Mouse (Mus musculus) NIH3T3 (cell line): ENCODE data around the gene Pym1.

ENCODE experiments used
- DNase-seq: peaks from one replicate; pipeline ENCODE4 v3.0.0-alpha.2; 2012; ENCODE audit warnings: low read depth

Pym1 gene

DNA sequence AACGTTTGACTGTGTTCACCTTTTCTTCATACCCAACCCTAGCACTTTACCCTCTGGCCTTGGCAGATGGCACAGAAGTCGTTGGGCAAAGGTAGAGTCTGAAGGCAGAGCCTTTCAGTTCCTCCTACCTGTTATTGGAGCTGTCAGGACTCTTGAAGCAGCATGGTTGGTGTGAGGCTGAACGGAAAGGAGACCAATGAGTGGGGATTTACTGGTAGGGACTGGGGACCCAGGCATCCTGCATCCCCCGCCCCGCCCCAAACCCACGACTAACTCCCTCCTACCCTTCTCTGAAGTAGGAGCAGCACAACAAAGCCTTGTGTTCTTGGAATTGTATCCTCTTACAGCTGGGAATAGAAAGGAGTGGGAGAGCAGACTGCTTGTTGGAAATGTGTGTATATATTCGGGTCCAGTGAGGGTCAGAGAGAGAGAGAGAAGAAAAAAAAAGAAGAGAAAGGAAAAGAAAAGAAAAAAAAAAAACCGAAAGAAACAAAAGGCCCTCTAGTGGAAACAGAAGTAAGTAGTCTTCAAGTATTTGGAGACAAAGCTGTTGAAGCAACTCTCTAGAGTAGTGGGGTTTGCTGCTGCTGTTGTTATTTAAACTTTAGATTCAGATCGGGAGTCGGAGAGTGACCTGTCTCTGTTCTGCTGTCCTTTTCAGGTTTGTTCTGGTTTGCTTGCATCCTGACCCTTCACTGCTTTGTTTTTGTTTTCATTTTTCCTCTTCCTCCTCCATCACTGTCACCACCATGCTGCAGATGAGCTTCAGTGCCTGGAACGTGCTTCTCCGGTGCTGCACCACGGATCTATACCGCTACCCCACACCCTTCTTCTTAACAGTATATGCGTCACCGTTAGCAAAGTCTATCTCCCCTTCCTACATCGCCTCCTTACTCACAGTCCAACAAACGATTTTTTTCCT lies 2.7 kb upstream of the Pym1 start, which contains the start of gene Dgka:
Gene Dgka (minus strand): TSS at position 176 of the 922 bp plus-strand sequence.
- DNase-seq, result peak; percentile 60

DNA sequence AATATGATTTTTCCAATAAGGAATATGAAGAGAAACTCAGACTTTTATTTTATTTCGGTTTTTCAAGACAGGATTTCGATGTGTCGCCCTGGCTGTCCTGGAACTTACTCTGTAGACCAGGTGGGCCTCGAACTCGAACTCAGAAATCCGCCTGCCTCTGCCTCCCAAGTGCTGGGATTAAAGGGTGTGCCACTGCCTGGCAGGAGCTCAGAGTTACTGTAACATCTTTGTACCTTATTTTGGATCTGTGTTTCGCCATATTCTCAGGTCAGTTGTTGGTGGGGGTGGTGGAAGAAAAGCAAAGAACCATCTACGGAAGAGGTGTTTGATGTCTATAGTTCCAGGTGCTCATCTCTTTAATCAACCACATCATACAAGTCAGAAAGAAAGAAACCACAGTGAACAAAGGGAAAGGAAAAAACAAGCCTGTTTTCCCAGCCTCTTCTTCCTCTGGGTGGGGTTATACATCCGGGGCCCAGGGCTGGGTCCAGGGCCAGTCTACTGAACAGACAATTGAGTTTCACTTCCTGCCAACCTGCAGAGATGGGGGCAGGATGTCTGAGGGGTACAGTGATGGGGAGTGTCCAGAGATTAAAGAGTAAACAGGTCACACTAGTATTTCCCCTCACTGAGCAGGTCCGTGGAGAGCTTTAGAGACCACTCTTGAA lies 1.6 kb upstream of the Pym1 start:
- DNase-seq, result no peak

DNA sequence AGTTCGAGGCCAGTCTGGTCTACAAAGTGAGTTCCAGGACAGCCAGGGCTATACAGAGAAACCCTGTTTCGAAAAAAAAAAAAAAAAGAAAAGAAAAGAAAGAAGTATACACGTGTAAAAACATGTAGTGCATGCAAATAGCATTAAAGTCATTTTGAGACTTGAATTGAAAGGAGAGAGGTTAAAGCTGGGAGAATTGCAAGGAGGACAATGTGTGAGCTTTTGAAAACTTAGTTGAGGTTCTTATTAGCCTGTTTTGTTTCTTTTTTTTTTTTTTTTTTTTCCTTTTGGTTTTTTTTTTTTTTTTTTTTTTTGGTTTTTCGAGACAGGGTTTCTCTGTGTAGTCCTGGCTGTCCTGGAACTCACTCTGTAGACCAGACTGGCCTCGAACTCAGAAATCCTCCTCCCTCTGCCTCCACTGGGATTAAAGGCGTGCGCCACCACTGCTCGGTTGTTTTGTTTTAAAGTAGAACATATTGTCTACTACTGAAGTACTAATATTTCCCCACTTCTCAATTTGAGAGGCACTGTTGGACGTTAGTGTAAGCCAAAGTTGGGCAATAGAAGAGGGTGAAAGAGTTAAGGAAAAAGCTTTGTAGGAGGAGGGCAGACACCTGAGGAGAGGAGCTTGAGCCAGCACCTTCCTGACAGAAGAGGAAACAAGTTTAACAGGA lies 580 bp upstream of the Pym1 start:
- no peak for DNase-seq

DNA sequence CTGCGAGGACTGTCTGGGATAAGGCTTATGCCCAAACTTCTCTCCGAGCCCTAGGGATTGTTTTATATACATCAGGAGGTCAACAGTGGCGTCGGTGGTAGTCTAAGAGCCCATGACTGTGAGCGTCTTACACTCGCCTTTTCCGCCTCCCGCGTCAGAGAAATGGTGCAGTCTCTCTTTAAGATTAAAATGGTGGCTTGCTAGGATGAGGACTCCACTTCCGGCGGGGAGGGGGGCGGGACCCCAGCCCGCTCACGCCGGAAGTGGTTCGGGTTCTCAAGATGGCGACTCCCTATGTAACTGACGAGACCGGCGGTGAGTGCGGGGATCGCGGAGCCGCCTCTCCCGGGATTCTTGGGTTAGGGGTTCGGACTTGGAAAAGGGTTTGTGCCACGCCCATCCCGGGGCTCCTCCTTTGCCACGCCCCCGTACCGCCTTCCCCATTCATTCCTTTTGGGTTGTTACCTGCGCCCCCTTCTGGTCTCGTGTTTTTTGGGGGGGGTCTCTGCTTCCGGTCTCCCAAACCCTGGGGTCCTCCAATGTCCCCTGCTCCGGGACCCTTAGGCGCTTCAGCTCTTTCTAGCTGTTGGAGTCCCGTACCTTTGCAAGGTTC lies 669 bp downstream of the Pym1 start:
- peak; percentile 96 for DNase-seq

DNA sequence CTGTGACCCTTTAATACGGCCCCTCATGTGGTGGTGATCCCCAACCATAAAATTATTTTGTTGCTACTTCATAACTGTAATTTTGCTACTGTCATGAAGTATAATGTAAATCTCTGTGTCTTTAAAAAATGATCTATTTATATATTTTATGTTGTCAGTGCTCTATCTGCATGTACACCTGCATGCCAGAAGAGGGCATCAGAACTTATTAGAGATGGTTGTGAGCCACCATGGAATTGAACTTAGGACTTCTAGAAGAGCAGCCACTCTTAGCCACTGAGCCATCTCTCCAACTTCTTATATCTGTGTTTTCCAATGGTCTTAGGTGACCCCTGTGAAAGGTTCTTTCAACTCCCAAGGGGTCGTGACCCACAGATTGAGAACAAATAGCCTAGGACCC lies 25.2 kb downstream of the Pym1 start:
- DNase-seq, result peak; percentile 43

DNA sequence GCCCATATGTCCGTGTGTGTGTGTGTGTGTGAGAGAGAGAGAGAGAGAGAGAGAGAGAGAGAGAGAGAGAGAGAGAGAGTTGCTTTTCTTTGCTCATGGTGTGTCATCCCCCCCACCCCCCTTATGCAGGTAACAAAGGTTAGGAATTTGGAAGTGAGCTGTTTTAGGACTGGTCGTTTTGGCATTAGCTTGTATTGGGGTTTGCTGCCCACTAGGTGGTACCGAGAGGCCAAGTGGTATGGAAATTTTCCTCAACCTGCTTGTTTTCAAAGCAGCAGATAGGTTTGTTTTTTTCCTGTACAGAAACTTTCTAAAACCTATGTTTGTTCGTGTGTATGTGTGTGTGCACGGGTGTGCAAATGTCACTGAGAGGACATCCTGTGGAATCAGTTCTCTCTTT lies 26.0 kb downstream of the Pym1 start:
- peak; percentile 73 for DNase-seq

DNA sequence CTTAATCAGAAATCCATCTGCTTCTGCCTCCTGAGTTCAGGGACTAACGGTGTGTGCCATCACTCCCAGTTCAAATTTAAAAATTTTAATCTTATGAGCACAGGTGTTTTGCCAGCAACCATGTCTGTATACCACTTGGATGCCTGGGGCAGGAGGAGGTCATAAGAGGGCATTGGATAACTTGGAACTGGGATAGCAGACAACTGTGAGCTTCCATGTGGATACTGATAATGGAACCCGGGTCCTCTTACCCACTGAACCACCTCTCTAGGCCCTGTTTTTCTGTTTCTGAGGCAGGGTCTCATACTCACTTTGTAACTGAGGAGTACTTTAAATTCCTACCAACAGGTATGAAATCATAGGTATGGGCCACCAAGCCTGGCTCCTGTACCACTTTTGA lies 30.8 kb downstream of the Pym1 start:
- DNase-seq, result no peak

DNA sequence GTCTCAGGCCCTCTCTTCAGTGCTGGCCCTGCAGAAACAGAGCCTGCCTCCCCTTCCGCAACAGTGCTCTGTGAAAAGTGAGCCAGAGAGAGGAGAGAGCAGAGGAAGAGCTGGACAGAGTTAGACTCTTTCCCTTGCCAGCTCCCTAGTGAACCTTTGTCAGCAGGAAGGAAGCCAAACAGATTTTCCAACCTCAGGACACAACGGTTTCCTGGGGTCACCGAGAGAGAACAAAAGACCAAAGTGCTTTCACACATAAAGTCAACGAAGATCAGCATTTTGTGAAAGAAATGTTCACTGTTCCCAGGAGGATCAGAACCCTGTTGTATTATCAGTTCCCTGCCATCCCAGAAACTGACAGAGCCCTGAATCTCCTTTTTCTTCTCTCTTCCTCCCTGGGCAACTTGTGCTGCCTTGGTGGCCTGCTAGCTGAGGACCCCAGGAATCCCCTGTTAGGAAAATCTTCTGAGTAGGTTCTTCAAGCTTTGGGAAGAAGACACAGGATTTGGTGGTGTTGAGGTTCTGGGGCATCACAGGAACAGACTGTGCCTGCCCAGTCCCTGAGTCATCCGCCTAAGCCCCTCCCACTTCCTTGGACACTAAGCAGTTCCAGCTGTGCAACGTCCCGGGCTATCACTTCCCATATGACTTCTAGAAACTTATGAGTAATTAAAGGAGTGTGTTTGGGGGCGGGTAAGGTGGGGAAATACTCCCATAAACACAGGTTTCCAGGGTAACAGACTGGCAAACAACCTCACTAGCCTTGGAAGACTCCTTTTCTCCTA lies 31.5 kb downstream of the Pym1 start:
- peak; percentile 99 for DNase-seq

DNA sequence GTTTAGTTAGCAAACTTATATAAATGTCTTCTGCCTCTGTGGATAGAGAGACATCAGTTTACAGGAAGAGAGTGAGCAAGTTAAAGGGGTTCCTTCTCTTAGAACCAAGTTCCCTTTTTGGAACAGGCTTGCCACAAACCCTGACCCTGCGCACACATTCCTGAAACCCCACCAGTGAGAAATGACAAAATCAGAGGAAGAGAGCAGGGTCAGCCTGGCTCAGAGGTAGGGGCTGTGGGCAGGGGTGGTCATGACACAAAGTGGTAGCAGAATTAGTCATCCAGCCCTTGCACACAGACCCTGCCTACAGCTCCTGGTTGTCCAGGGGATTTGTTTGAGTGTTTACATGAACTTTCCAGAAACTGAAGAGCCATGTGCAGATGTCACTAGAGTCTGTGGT lies 32.5 kb downstream of the Pym1 start:
- peak; percentile 52 for DNase-seq

DNA sequence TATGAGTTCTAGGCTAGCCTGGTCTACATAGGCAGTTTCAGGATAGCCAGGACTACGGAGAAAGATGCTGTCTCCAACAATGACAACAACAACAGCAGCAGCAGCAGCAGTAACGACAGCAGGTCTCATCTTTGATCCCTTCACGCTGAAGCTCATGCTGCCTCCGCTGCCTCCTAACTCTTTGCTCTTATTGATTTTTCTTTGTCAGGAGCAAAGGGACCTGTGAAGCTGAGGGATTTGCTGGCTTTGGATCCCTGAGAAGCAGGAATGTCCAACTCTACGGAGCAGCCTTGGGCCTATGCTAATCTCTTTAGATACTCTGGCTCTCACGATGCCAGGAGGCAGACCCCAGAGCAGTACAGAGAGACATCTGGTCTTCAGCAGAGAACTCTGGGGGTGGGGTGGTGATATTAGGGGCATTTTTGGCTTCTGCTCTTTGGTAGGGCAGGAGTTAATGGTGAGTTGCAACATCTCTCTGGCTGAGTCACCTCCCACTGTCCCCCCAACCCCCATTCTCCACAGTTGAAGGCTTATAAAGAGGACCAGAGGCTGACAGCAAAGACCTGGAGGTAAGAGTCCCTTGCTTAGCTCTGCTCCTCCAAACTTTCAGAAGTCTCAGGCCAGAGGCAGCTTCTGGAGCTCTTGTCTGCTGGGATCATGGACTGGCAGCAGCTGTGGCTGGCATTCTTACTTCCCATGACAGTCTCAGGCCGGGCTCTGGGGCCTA lies 42.9 kb downstream of the Pym1 start, which contains the start of gene Mmp19:
Gene Mmp19 (plus strand): TSS at position 513 of the 727 bp plus-strand sequence.
- peak; percentile 86 for DNase-seq

DNA sequence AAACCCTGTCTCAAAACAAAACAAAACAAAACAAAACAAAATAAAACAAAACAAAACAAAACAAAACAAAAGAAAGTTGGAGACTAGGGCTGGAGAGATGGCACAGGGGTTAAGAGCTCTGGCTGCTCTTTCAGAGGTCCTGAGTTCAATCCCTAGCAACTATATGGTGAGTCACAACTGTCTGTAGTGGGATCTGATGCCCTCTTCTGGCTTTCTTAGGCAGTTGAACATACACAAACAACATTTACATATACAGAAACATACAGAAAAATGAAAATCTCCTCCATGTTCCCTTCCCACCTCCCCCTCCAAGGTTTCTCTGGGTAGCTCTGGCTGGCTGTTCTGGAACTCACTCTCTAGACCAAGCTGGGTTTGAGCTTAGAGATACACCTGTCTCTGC lies 44.4 kb downstream of the Pym1 start:
- peak; percentile 52 for DNase-seq

DNA sequence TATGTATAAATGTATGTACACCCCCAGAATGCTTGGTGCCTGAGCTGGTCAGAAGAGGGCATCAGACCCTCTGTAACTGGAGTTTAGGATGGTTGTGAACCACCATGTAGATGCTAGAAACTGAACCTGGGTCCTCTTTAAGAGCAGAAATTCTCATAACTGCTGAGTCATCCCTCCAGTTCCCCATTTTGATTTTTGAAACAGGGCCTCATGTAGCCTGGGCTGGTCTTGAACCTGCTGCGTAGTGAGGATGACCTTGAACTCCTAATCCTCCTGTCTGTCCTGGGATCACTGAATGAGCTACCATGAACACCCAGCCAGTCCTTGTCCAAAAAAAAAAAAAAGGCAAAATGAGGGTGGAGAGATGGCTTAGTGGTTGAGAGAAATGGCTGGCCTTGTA lies 45.6 kb downstream of the Pym1 start:
- DNase-seq, result no peak

DNA sequence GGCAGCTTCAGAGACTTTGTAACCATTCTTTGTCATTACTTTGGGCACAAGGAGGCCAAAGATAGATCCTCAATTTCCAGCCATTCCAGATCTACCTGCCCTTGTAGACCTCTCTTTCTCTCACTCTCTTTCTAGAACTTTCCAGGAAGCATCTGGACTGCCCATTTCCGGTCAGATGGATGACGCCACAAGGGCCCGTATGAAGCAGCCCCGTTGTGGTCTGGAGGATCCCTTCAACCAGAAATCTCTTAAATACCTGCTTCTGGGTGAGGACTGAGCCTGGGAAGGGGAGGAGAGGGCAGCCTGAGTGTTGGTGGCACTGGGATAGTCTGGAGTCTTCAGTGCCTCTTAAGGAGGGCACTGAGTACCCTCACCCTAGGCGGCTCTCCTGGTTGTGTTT lies 46.7 kb downstream of the Pym1 start:
- DNase-seq, result no peak

DNA sequence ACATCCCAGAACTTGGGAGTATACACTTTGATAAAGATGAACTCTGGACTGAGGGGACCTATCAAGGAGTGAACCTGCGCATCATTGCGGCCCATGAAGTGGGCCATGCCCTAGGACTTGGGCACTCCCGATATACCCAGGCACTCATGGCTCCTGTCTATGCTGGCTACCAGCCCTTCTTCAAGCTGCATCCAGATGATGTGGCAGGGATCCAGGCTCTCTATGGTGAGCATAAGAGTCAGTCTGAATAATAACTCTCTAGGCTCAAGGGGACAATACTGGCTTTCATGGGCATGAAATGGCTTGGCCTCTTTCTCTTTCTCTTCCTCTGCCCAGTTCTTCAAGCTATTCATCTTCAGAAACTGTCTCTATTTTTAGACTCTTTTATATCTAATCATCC lies 47.9 kb downstream of the Pym1 start:
- peak; percentile 53 for DNase-seq

DNA sequence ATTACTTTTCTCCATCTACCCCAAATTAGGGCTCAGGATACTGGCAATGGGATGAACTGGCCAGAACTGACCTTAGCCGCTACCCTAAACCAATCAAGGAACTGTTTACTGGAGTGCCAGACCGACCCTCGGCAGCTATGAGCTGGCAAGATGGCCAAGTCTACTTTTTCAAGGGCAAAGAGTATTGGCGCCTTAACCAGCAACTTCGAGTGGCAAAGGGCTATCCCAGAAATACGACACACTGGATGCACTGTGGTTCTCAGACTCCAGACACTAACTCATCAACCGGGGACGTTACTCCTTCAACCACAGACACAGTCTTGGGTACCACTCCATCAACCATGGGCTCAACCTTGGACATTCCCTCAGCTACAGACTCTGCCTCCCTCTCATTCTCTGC lies 51.0 kb downstream of the Pym1 start:
- DNase-seq, result no peak

DNA sequence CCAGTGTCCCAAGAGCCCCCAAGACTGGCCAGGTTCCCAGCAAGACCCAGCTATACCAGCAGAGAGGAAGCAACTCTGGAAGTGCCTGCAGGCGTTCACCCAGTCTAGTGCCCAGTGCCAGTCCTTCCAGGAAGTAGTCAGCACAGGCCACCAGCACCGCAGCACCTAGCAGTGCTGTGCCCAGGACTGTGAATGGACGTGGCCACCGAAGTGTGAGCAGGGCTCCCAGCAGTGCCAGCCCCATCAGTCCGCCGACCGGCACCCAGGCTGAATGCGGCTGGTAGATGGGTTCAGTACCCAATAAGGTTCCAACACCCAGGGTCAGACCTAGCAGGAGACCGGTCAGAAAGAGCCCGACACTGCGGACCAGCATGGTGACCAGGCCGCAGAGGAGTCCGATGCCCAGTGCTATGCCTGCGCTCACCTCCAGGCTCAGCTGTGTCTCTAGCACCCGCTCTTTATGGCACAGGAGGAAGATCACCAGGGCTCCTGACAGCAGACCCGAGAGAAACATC lies 54.3 kb downstream of the Pym1 start:
- DNase-seq, result no peak

DNA sequence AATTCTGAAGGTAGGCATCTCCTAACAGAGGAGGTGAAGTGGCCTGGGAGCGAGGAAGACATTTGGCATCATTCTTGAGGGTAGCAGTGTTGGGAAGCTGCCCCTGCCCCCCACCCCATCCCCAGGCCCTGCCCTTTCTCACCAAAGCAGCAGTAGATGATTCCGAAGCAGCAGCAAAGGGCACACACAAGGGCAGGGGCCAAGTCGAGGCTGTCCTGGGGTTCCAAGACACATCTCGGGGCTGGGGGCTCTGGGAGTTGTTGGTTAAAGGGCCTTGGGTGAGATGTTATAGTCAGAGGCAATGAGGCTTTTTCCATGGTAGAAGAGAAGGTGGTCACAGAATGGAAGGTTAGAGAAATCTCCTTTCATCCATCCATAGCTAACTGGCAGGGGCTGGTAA lies 55.3 kb downstream of the Pym1 start:
- DNase-seq, result no peak

DNA sequence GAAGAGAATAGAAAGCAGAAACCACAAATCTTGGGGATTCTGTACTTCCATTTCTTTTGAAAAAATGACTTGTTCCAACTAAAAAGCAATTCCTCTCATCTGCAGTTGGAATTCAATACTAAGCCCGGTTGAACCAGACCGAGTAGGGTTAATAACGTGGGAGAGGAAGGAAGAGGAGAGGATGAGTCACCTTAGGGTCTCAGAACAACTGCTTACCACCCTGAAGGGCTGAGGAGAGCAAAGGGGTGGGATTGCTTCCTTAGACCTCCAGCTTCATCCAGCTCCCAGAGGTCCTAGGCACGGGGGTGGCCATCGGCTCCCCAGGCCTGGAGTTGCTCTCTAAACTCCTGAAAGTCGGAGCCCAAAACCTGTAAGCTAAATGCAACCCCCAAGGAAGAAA lies 55.7 kb downstream of the Pym1 start:
- DNase-seq, result no peak

DNA sequence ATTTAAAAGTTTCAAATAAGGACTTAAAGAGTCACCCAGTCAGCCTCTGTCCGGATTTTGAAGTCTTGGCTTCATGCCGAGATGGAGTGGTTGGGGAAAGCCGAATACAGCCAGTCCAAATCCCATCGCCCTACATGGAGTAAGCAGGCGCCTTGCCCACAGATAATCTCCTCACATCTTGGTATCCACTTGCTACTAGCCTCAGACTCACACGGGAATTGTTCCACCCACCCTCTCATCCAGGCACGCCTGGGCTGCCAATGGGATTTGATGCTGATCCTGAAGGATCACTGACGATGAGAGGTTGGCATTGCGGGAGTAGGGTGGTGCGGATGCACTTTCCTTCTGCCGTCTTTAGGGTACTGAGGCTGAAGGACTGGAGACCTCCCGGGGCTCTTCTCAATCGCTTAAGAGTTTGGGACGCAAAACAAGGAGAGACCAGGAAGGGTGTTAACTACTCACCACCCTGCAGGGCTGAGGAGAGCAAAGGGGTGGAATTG lies 56.1 kb downstream of the Pym1 start, which contains the start of gene Dnajc14:
Gene Dnajc14 (plus strand): TSS at position 292 of the 500 bp plus-strand sequence.
- DNase-seq, result peak; percentile 90
